Mouse (Mus musculus) bone marrow macrophage, adult 2 months (primary cell): ENCODE data around the gene Optc.

Source experiments
- CTCF ChIP-seq: IDR thresholded peaks from 2 replicates; pipeline ENCODE4 v1.5.1; 2012; ENCODE audit warnings: low read depth, mild to moderate bottlenecking, low read length, moderate library complexity
- POLR2A ChIP-seq: IDR thresholded peaks from 2 replicates; pipeline ENCODE4 v1.6.1; 2012; ENCODE audit warnings: mild to moderate bottlenecking, low read depth, low read length, borderline replicate concordance

DNA sequence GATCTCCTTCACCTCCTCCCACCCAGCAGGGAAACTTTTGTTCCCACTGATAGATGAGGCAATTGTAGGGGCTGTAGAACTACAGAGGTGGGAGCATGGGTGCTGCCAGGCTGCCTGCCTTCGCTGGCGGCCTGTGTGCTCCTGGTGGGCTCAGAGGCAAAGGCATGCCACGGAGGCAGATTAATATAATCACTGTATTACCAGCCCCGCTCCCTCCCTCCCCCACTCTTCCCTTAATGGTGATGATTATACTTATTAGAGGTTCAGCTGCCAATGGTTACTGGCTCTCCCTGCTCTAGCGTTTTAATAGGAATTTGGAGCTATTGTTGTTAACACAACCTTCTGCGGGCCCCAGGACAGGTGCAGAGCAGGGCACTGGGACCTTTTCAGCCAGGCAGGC, 26.0 kb downstream of the Optc start:
- TF ChIP-seq CTCF (no peak), POLR2A (no peak)
